36 mouse cellular contexts compared by ENCODE assay signal in genomic region chr14:49955890-49956289, GRCm38 (mm10). TPM values are rescaled to one million over a fixed set of nuclear protein-coding genes. Genes with fewer than 3 reads are reported as not detected.
"Had no signal": no experiment of that assay in that cellular context is flagged by ENCODE, and none has a peak within 500 bp of the region (broad histone marks: within the 10 kb centered on the region; RNA-seq: fewer than 3 reads in every experiment).

No protein-coding gene starts in this region.

- H3K9ac ChIP-seq: limb, embryonic 12.5 days; limb, embryonic 13.5 days; limb, embryonic 15.5 days; liver, embryonic 14.5 days; liver, embryonic 15.5 days; lung, embryonic 14.5 days; lung, embryonic 15.5 days; midbrain, embryonic 12.5 days; midbrain, embryonic 13.5 days; midbrain, embryonic 15.5 days; neural tube, embryonic 12.5 days had no signal

- H3K36me3 ChIP-seq: limb, embryonic 10.5 days; limb, embryonic 12.5 days; limb, embryonic 13.5 days; limb, embryonic 15.5 days; liver, embryonic 15.5 days; lung, embryonic 15.5 days; midbrain, embryonic 10.5 days; midbrain, embryonic 12.5 days; midbrain, embryonic 13.5 days; midbrain, embryonic 15.5 days; neural tube, embryonic 12.5 days had no signal

- DNase-seq: left cerebral cortex, postnatal 4 days; liver; lung, adult 18-20 months; lung, adult 2 months; lung, embryonic 14.5 days; lung, postnatal 10 days; lung, postnatal 14 days; lung, postnatal 36 days; lung, postnatal 4 days; midbrain, embryonic 14.5 days had no signal

- H3K4me1 ChIP-seq: limb, embryonic 10.5 days; limb, embryonic 12.5 days; limb, embryonic 13.5 days; limb, embryonic 15.5 days; liver, embryonic 15.5 days; lung, embryonic 15.5 days; midbrain, embryonic 10.5 days; midbrain, embryonic 12.5 days; midbrain, embryonic 13.5 days; midbrain, embryonic 15.5 days; neural tube, embryonic 12.5 days had no signal

- ATAC-seq: lung, postnatal 0 days; midbrain, embryonic 13.5 days; midbrain, embryonic 15.5 days; midbrain, embryonic 16.5 days had no signal

- H3K4me2 ChIP-seq: limb, embryonic 12.5 days; limb, embryonic 13.5 days; limb, embryonic 15.5 days; liver, embryonic 15.5 days; lung, embryonic 14.5 days; lung, embryonic 15.5 days; midbrain, embryonic 11.5 days; midbrain, embryonic 12.5 days; midbrain, embryonic 13.5 days; midbrain, embryonic 15.5 days; neural tube, embryonic 12.5 days had no signal

- H3K9me3 ChIP-seq: limb, embryonic 13.5 days; limb, embryonic 15.5 days; liver, embryonic 15.5 days; lung, embryonic 15.5 days; megakaryocyte, embryonic 14.5 days; midbrain, embryonic 12.5 days; midbrain, embryonic 13.5 days; midbrain, embryonic 15.5 days; neural tube, embryonic 12.5 days had no signal

- H3K27ac ChIP-seq: left cerebral cortex, adult 2 months; limb, embryonic 10.5 days; limb, embryonic 12.5 days; limb, embryonic 13.5 days; limb, embryonic 15.5 days; liver, embryonic 14.5 days; liver, embryonic 15.5 days; lung, embryonic 15.5 days; macrophage; midbrain, embryonic 10.5 days; midbrain, embryonic 12.5 days; midbrain, embryonic 13.5 days; midbrain, embryonic 15.5 days; neural tube, embryonic 12.5 days had no signal

- H3K27me3 ChIP-seq: limb, embryonic 12.5 days; limb, embryonic 13.5 days; limb, embryonic 15.5 days; liver, embryonic 15.5 days; lung, embryonic 15.5 days; megakaryocyte, embryonic 14.5 days; midbrain, embryonic 12.5 days; midbrain, embryonic 13.5 days; midbrain, embryonic 15.5 days; neural tube, embryonic 12.5 days had no signal

- H3K4me3 ChIP-seq: left cerebral cortex, adult 2 months; limb, embryonic 10.5 days; limb, embryonic 12.5 days; limb, embryonic 13.5 days; limb, embryonic 15.5 days; liver, embryonic 15.5 days; lung, embryonic 15.5 days; midbrain, embryonic 10.5 days; midbrain, embryonic 12.5 days; midbrain, embryonic 13.5 days; midbrain, embryonic 15.5 days; myocyte; neural tube, embryonic 12.5 days had no signal

RNA-seq across cellular contexts. Expression of gene Olfr724, which starts 7.2 kb away (rescaled TPM):
- polyA plus RNA-seq: limb, embryonic 10.5 days; limb, embryonic 11.5 days; limb, embryonic 12.5 days; limb, embryonic 13.5 days; limb, embryonic 14.5 days; limb, embryonic 15.5 days; liver, adult 2 months; liver, embryonic 14.5 days; liver, embryonic 15.5 days; liver, embryonic 16.5 days; lung, adult 2 months; lung, embryonic 14.5 days; lung, embryonic 15.5 days; lung, embryonic 16.5 days; lung, postnatal 0 days; macrophage; midbrain, embryonic 10.5 days; midbrain, embryonic 11.5 days; midbrain, embryonic 12.5 days; midbrain, embryonic 13.5 days; midbrain, embryonic 14.5 days; midbrain, embryonic 15.5 days; midbrain, embryonic 16.5 days; midbrain, postnatal 0 days; myocyte; neural tube, embryonic 11.5 days; neural tube, embryonic 12.5 days had no signal

RNA-seq across cellular contexts. Expression of gene Olfr723, which starts 24.3 kb away (rescaled TPM):
- polyA plus RNA-seq: limb, embryonic 10.5 days; limb, embryonic 11.5 days; limb, embryonic 12.5 days; limb, embryonic 13.5 days; limb, embryonic 14.5 days; limb, embryonic 15.5 days; liver, adult 2 months; liver, embryonic 14.5 days; liver, embryonic 15.5 days; liver, embryonic 16.5 days; lung, adult 2 months; lung, embryonic 14.5 days; lung, embryonic 15.5 days; lung, embryonic 16.5 days; lung, postnatal 0 days; macrophage; midbrain, embryonic 10.5 days; midbrain, embryonic 11.5 days; midbrain, embryonic 12.5 days; midbrain, embryonic 13.5 days; midbrain, embryonic 14.5 days; midbrain, embryonic 15.5 days; midbrain, embryonic 16.5 days; midbrain, postnatal 0 days; myocyte; neural tube, embryonic 11.5 days; neural tube, embryonic 12.5 days had no signal

RNA-seq across cellular contexts. Expression of gene Olfr722, which starts 54.1 kb away (rescaled TPM):
- polyA plus RNA-seq: limb, embryonic 10.5 days; limb, embryonic 11.5 days; limb, embryonic 12.5 days; limb, embryonic 13.5 days; limb, embryonic 14.5 days; limb, embryonic 15.5 days; liver, adult 2 months; liver, embryonic 14.5 days; liver, embryonic 15.5 days; liver, embryonic 16.5 days; lung, adult 2 months; lung, embryonic 14.5 days; lung, embryonic 15.5 days; lung, embryonic 16.5 days; lung, postnatal 0 days; macrophage; midbrain, embryonic 10.5 days; midbrain, embryonic 11.5 days; midbrain, embryonic 12.5 days; midbrain, embryonic 13.5 days; midbrain, embryonic 14.5 days; midbrain, embryonic 15.5 days; midbrain, embryonic 16.5 days; midbrain, postnatal 0 days; myocyte; neural tube, embryonic 11.5 days; neural tube, embryonic 12.5 days had no signal
